Mouse (Mus musculus) ES-Bruce4 (cell line): ENCODE measurements around the gene Alox5ap. TPM values are rescaled to one million over a fixed set of nuclear protein-coding genes. Genes with fewer than 3 reads are reported as not detected.

ENCODE experiments used
- H3K27ac ChIP-seq: 2 replicates; pipeline ENCODE4 v1.5.1; 2012; ENCODE audit warnings: low read length, inconsistent platforms; ENCODE audit not compliant: insufficient read depth
- H3K27me3 ChIP-seq: 2 replicates; pipeline ENCODE4 v1.6.1; 2012; ENCODE audit warnings: mild to moderate bottlenecking, low read length, inconsistent platforms; ENCODE audit not compliant: control insufficient read depth, poor library complexity, insufficient read depth, severe bottlenecking
- H3K36me3 ChIP-seq: 2 replicates; pipeline ENCODE4 v1.6.1; 2012; ENCODE audit warnings: inconsistent platforms, mild to moderate bottlenecking, low read length, moderate library complexity; ENCODE audit not compliant: control insufficient read depth, poor library complexity, insufficient read depth, severe bottlenecking
- H3K4me1 ChIP-seq: one replicate; pipeline ENCODE4 v1.8.1; 2011; ENCODE audit warnings: low read length; ENCODE audit not compliant: control insufficient read depth, insufficient read depth
- H3K4me3 ChIP-seq: 2 replicates; pipeline ENCODE4 v1.5.1; 2011; ENCODE audit warnings: low read depth, mild to moderate bottlenecking, low read length
- H3K9ac ChIP-seq: 2 replicates; pipeline ENCODE4 v1.6.1; 2012; ENCODE audit warnings: low read depth, mild to moderate bottlenecking, inconsistent platforms; ENCODE audit not compliant: poor library complexity, severe bottlenecking
- H3K9me3 ChIP-seq: replicated peaks from 2 replicates; pipeline ENCODE4 v1.6.1; 2012; ENCODE audit warnings: mild to moderate bottlenecking, low read length, inconsistent platforms; ENCODE audit not compliant: control insufficient read depth, poor library complexity, insufficient read depth, severe bottlenecking
- CTCF ChIP-seq: IDR thresholded peaks from one replicate; pipeline ENCODE4 v1.8.1; 2011; ENCODE audit warnings: low read depth, low read length
- EP300 ChIP-seq: IDR thresholded peaks from 2 replicates; pipeline ENCODE4 v1.6.1; 2011; ENCODE audit warnings: low read depth, low read length; ENCODE audit not compliant: insufficient read depth
- POLR2A ChIP-seq: IDR thresholded peaks from one replicate; pipeline ENCODE4 v1.8.1; 2011; ENCODE audit warnings: low read length; ENCODE audit not compliant: insufficient read depth
- polyA plus RNA-seq: library from polyadenylated mRNA; stranded (reverse); fragments of >200 nt; gene quantifications from 2 replicates; pipeline ENCODE4 v1.2.4, GENCODE M21; 2011; ENCODE audit warnings: low read depth; ENCODE audit not compliant: missing spikeins, insufficient read depth, insufficient read length

The Alox5ap gene
- polyA plus RNA-seq, 1 experiment: 1.2 TPM

DNA sequence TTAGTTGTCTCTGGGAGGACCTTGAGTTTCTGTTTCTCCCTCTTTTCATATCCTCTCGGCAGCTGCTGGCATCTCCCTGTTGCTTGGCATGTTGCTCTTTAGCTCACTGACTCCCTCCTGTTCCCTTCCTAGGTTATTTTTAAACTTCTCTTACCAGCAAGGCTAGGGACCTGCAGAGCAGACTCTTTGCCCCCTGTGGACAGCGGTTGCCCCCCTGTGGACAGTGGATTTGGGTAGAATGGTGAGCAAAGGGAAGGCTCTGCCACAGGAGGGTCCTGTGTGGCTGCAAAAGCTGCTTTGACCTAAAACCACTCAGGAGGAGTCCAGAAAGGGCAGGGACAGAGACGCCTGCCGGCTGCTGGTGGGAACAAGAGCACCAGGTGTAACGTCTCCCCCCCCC, 21.5 kb upstream of the Alox5ap start:
- Histone ChIP-seq H3K4me3 (no peak overlapping the region), H3K27ac (no peak overlapping the region), H3K36me3 (no peaks in the 10 kb centered on the region), H3K4me1 (peaks cover 4% of the 10 kb centered on the region), H3K27me3 (no peaks in the 10 kb centered on the region), H3K9me3 (no peaks in the 10 kb centered on the region), H3K9ac (no peak overlapping the region)
- TF ChIP-seq CTCF (no peak), POLR2A (no peak), EP300 (no peak)

DNA sequence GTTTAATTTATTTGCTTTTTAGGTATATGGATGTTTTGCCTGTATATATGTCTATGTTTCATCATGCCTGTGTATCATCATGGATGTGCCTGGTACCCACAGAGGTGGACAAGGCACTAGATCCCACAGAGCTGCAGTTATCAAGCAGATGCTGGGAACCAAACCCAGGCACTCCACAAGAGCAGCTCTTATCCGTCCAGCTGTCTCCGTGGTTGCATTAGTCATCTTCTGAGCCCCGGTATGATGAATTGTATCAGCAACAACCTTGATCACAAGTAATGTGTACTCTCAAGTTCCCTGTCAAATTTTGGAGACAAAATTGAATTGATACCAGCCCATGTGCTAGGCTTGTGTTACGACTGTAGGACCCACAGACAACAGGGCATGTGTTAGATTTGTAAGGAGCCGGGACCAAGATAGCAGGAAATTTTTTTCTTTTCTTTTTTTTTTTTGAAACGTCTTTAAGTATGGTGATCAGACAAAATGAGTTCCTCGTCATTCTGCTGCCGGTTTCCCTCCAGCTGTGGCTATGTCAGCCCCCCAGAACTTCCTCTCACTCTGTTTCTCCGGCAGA, 19.1 kb upstream of the Alox5ap start:
- Histone ChIP-seq H3K4me3 (no peak overlapping the region), H3K27ac (no peak overlapping the region)
- TF ChIP-seq CTCF: no peak
- TF ChIP-seq EP300: no peak
- TF ChIP-seq POLR2A: no peak

DNA sequence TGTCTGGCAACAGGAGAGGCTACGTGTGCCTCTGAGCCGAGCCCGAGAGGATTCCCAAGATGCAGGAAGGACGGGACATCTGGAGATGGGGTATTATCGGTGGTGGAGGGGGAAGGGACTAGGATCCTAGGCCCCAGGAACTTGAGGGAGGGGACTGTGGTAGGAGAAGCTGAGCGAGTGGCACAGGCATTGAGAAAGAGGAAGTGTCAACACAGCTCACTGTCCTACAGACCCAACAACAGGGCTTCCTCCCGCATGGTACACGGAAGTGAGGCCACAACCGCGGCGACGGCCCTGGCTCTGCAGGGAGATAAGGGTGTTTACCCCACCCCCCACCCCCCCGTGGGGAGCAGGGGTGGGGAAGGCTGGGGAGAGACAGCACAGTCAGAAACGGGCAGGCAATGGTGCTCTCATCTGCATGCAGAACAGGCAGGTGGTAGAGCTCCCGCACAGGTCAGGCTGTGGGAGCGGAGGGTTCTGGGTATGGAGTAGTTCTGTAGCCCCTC, 18.5 kb upstream of the Alox5ap start:
- no peak for TF ChIP-seq CTCF
- TF ChIP-seq POLR2A: no peak
- no peak for TF ChIP-seq EP300
- H3K27ac ChIP-seq: no peak overlapping the region
- no peak overlapping the region for H3K9ac ChIP-seq

More for the DNA sequence above, 19.1 kb upstream of the Alox5ap start:
- Histone ChIP-seq H3K27me3 (no peaks in the 10 kb centered on the region), H3K4me1 (peaks cover 4% of the 10 kb centered on the region), H3K36me3 (no peaks in the 10 kb centered on the region), H3K9ac (no peak overlapping the region), H3K9me3 (no peaks in the 10 kb centered on the region)

DNA sequence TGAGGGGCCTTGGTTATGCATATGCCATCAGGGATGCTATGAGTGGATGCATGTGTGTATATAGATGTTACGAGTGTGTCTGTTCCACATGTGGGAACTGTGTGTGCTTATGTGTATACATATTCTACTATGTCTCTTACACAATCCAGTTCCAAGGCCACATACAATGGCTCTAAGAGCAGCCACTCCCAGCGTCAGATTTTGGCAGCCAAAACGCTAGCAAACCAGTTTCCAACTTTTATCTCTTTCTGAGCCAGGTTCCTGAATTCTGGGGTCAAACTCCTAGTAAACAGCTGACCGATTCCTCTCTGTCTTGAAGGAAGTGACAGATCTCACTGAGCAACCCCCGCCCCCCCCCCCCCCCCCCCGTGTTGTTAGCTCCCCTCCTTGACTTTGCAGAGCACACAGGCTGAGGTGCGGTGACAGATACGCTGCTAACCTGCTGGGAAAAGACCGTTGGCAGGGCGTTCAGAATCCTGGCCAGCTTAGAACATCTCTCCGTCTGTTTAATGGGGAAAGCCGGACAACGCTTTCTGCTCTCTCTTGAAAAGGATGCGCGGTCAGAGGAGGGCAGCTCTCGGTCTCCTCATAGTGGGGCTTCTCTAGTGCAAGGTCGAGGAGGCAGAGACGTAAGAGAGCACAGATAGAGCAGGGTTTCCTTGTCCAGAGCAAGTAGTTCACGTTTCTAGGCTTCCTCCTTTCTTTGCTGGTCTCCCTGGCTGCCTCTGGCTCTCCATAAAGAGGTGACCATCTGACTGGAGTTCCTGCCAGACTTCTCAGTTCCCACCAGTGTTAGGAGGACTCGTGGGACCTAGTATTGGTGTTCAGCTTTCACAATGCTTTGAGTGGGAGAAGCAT, 17.3 kb upstream of the Alox5ap start:
- Histone ChIP-seq H3K4me1 (peaks cover 4% of the 10 kb centered on the region), H3K4me3 (no peak overlapping the region), H3K9me3 (no peaks in the 10 kb centered on the region), H3K27me3 (no peaks in the 10 kb centered on the region), H3K9ac (no peak overlapping the region), H3K36me3 (no peaks in the 10 kb centered on the region), H3K27ac (no peak overlapping the region)
- TF ChIP-seq POLR2A: no peak
- TF ChIP-seq CTCF: no peak
- TF ChIP-seq EP300: no peak

More for the DNA sequence above, 18.5 kb upstream of the Alox5ap start:
- H3K4me1 ChIP-seq: peaks cover 4% of the 10 kb centered on the region
- H3K27me3 ChIP-seq: no peaks in the 10 kb centered on the region
- no peaks in the 10 kb centered on the region for H3K36me3 ChIP-seq
- H3K4me3 ChIP-seq: no peak overlapping the region
- H3K9me3 ChIP-seq: no peaks in the 10 kb centered on the region

DNA sequence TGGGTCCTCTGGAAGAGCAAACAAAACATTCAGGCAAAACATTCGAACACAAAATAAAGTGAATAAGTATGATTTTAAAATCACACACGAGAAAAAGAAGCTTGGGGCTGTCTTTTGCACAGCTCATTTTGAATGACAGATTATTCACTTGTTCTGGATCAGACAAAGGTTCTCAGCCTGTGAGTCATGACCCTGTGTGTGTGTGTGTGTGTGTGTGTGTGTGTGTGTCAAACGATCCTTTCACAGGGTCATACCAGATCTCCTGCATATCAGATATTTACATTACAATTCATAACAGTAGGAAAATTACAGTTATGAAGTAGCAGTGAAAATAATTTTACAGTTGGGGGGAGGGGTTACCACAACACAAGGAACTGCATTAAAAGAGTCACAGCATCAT, 12.3 kb upstream of the Alox5ap start:
- H3K9me3 ChIP-seq: no peaks in the 10 kb centered on the region
- H3K27ac ChIP-seq: no peak overlapping the region
- H3K4me3 ChIP-seq: no peak overlapping the region
- H3K27me3 ChIP-seq: no peaks in the 10 kb centered on the region
- TF ChIP-seq CTCF: no peak
- no peak for TF ChIP-seq EP300
- no peak for TF ChIP-seq POLR2A
- H3K36me3 ChIP-seq: no peaks in the 10 kb centered on the region
- H3K4me1 ChIP-seq: no peaks in the 10 kb centered on the region
- no peak overlapping the region for H3K9ac ChIP-seq

DNA sequence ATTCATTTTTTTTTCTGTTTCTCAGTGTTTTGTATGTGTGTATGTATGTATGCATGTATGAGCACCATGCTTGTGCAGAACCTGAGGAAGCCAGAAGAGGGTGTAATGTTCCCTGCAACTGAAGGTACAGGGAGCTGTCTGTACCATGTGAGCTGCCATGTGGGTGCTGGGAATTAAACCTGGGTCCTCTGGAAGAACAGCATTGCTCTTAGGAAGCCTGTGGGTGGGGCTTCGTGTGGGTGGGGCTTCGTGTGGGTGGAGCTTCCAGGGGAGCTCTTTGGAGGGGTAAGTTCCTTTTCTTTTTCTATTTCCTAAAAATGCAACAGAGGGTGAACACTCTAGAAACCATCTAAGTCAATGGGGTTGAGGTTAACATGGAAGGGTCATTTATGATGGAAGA, 11.1 kb upstream of the Alox5ap start:
- no peak for TF ChIP-seq CTCF
- no peak for TF ChIP-seq EP300
- TF ChIP-seq POLR2A: no peak
- Histone ChIP-seq H3K9ac (no peak overlapping the region), H3K36me3 (no peaks in the 10 kb centered on the region), H3K4me3 (no peak overlapping the region), H3K9me3 (no peaks in the 10 kb centered on the region), H3K27ac (no peak overlapping the region), H3K27me3 (no peaks in the 10 kb centered on the region), H3K4me1 (no peaks in the 10 kb centered on the region)
